11 mouse cellular contexts compared by ENCODE assay signal in genomic region chr11:77835109-77835508, GRCm38 (mm10). TPM values are rescaled to one million over a fixed set of nuclear protein-coding genes. Genes with fewer than 3 reads are reported as not detected.
DNase-seq lines count a peak whose midpoint lies in the region; ATAC-seq and TF ChIP-seq lines count a peak whose summit lies in the region.
"Had no signal": no experiment of that assay in that cellular context is flagged by ENCODE, and none has a peak within 500 bp of the region (broad histone marks: within the 10 kb centered on the region; RNA-seq: fewer than 3 reads in every experiment).

No protein-coding gene starts in this region.

- peaks cover 4% of the 10 kb centered on the region; the same call in 1 of the 2 replicates for H3K9me3 ChIP-seq in hindbrain, embryonic 10.5 days
- H3K9me3 ChIP-seq in hindbrain, embryonic 12.5 days (replicated peaks) = no peaks in the 10 kb centered on the region
- no peaks in the 10 kb centered on the region for H3K9me3 ChIP-seq in lung, embryonic 14.5 days (ENCODE audit: low read depth, low read length)
- peaks cover 3% of the 10 kb centered on the region for H3K9me3 ChIP-seq in CH12.LX (replicated peaks; ENCODE audit: low read length)
- H3K9me3 ChIP-seq: heart, embryonic 13.5 days had no signal

- WGBS in hindbrain, embryonic 10.5 days = 85% methylated on average over 3 of the region's 3 CpGs
- WGBS in hindbrain, embryonic 12.5 days = 84% methylated on average over 3 of the region's 3 CpGs
- WGBS in lung, embryonic 14.5 days = 75% methylated on average over 3 of the region's 3 CpGs

- no peak for DNase-seq in hindbrain, embryonic 10.5 days (ENCODE audit: low spot score)
- DNase-seq in lung, embryonic 14.5 days = no peak
- no peak for DNase-seq in lung, postnatal 25 days (ENCODE audit: low spot score)
- DNase-seq in CH12.LX (ENCODE audit: extremely low read depth) = peak; percentile 15
- no peak for DNase-seq in ovary, postnatal 10 days (ENCODE audit: low spot score)
- no peak for DNase-seq in heart, adult 9 months (ENCODE audit: low spot score in 2 of 2)
- DNase-seq: right cerebral cortex, postnatal 14 days had no signal

- dilution Hi-C loops in CH12.LX (cut with MboI; ENCODE audit: extremely low pct_ligation_motif_present, extremely low pct_unique_long_range_greater_than_20kb, low sequenced_read_pairs) = no loop called here

- peaks cover 83% of the 10 kb centered on the region for H3K36me3 ChIP-seq in hindbrain, embryonic 10.5 days
- peaks cover 56% of the 10 kb centered on the region for H3K36me3 ChIP-seq in hindbrain, embryonic 12.5 days
- peaks cover 50% of the 10 kb centered on the region for H3K36me3 ChIP-seq in lung, embryonic 14.5 days (ENCODE audit: insufficient read depth)
- H3K36me3 ChIP-seq in CH12.LX (replicated peaks in 1 of 2; ENCODE audit: control insufficient read depth in 1 of 2, insufficient read depth in 1 of 2, low read length in 1 of 2) = peaks cover 12 to 89% of the 10 kb centered on the region in 2 experiments

- 0 out of 2 replicates have a peak, but pooled peaks cover 12% of the 10 kb centered on the region for H3K27me3 ChIP-seq in hindbrain, embryonic 10.5 days (ENCODE audit: insufficient read depth, poor library complexity, severe bottlenecking)
- H3K27me3 ChIP-seq in hindbrain, embryonic 12.5 days = peaks cover 13% of the 10 kb centered on the region; the same call in 1 of the 2 replicates
- H3K27me3 ChIP-seq in lung, embryonic 14.5 days (ENCODE audit: insufficient read depth, low read length) = no peaks in the 10 kb centered on the region
- no peaks in the 10 kb centered on the region for H3K27me3 ChIP-seq in CH12.LX (replicated peaks)
- H3K27me3 ChIP-seq: heart, embryonic 13.5 days had no signal

- in situ Hi-C loops in CH12.LX (cut with MboI; ENCODE audit: low pct_ligation_motif_present, low pct_unique_long_range_greater_than_20kb, low sequenced_read_pairs) = no loop called here

- no peak overlapping the region for H3K9ac ChIP-seq in hindbrain, embryonic 12.5 days
- H3K9ac ChIP-seq in lung, embryonic 14.5 days = no peak overlapping the region
- H3K9ac ChIP-seq in CH12.LX (ENCODE audit: insufficient read depth, low read depth) = no peak overlapping the region

- TF ChIP-seq RAD21 in CH12.LX (IDR thresholded peaks at IDR 0.05; ENCODE audit: low read depth, low read length) = peak; percentile 40

- H3K4me1 ChIP-seq in hindbrain, embryonic 10.5 days (replicated peaks) = peaks cover 30% of the 10 kb centered on the region
- peaks cover 20% of the 10 kb centered on the region for H3K4me1 ChIP-seq in hindbrain, embryonic 12.5 days
- H3K4me1 ChIP-seq in lung, embryonic 14.5 days (ENCODE audit: insufficient read depth) = no peaks in the 10 kb centered on the region
- peaks cover 0 to 11% of the 10 kb centered on the region in 2 experiments; a peak in 1 of 4 replicates for H3K4me1 ChIP-seq in CH12.LX (ENCODE audit: control insufficient read depth in 1 of 2, insufficient read depth in 2 of 2)
- no peaks in the 10 kb centered on the region for H3K4me1 ChIP-seq in bone marrow macrophage, adult 2 months (ENCODE audit: control insufficient read depth, insufficient read depth, low read length)

- ATAC-seq in hindbrain, embryonic 12.5 days (ENCODE audit: low FRiP score) = no peak
- ATAC-seq in lung, embryonic 14.5 days (ENCODE audit: insufficient read depth) = no peak

- no peaks in the 10 kb centered on the region for H3K79me2 ChIP-seq in CH12.LX (replicated peaks; ENCODE audit: control insufficient read depth, extremely low read depth, insufficient read depth, poor library complexity, severe bottlenecking)

- TF ChIP-seq EP300 in CH12.LX (IDR thresholded peaks at IDR 0.05; ENCODE audit: low read length) = no peak

- TF ChIP-seq CTCF in lung, embryonic 14.5 days (IDR thresholded peaks at IDR 0.05; ENCODE audit: low read depth) = peak; percentile 53; the same call in 1 of the 2 replicates
- TF ChIP-seq CTCF in CH12.LX (conservative IDR thresholded peaks at IDR 0.05 in 1 of 2, IDR thresholded peaks at IDR 0.05 in 1 of 2; ENCODE audit: low read depth in 2 of 2, low read length in 2 of 2) = peak; percentile 16 to 54; a peak in 2 of 4 replicates
- TF ChIP-seq CTCF in bone marrow macrophage, adult 2 months (IDR thresholded peaks at IDR 0.05; ENCODE audit: low read depth, low read length) = peak; percentile 29; the same call in 1 of the 2 replicates

- H3K27ac ChIP-seq in hindbrain, embryonic 10.5 days = 0 out of 2 replicates have a peak overlapping the region, but pooled peaks have one; percentile 23
- H3K27ac ChIP-seq in hindbrain, embryonic 12.5 days = no peak overlapping the region
- no peak overlapping the region for H3K27ac ChIP-seq in lung, embryonic 14.5 days (ENCODE audit: low read depth)
- H3K27ac ChIP-seq in CH12.LX (ENCODE audit: insufficient read depth, low read depth) = no peak overlapping the region
- H3K27ac ChIP-seq in bone marrow macrophage, adult 2 months (ENCODE audit: insufficient read depth, low read depth, low read length) = no peak overlapping the region

- H3K4me2 ChIP-seq in hindbrain, embryonic 12.5 days (replicated peaks) = no peak overlapping the region
- no peak overlapping the region for H3K4me2 ChIP-seq in lung, embryonic 14.5 days
- no peak overlapping the region for H3K4me2 ChIP-seq in CH12.LX (ENCODE audit: insufficient read depth, low read depth, poor library complexity, severe bottlenecking)
- H3K4me2 ChIP-seq: heart, embryonic 13.5 days had no signal

- no peak for TF ChIP-seq POLR2A in CH12.LX (IDR thresholded peaks at IDR 0.05; ENCODE audit: low read depth, low read length)
- TF ChIP-seq POLR2A in bone marrow macrophage, adult 2 months (IDR thresholded peaks at IDR 0.05; ENCODE audit: borderline replicate concordance, low read depth, low read length) = no peak

- H3K4me3 ChIP-seq in hindbrain, embryonic 10.5 days = no peak overlapping the region
- H3K4me3 ChIP-seq in hindbrain, embryonic 12.5 days = no peak overlapping the region
- H3K4me3 ChIP-seq in lung, embryonic 14.5 days (ENCODE audit: low read depth, low read length) = no peak overlapping the region
- no peak overlapping the region for H3K4me3 ChIP-seq in CH12.LX (replicated peaks in 1 of 3; ENCODE audit: low read depth in 2 of 3, low read length in 2 of 3, poor library complexity in 1 of 3)
- H3K4me3 ChIP-seq in bone marrow macrophage, adult 2 months (ENCODE audit: insufficient read depth, low read length) = no peak overlapping the region
- H3K4me3 ChIP-seq: heart, embryonic 13.5 days had no signal

TF ChIP-seq in CH12.LX, 34 proteins besides CTCF, POLR2A, EP300 and RAD21:
- TF ChIP-seq SMC3 (IDR thresholded peaks at IDR 0.05; ENCODE audit: low read depth, low read length) (peak; percentile 52), GABPA (IDR thresholded peaks at IDR 0.05; ENCODE audit: insufficient replicate concordance, low read depth, low read length) (no peak), MAFK (IDR thresholded peaks at IDR 0.05; ENCODE audit: insufficient replicate concordance, low read length) (no peak)

RNA-seq across cellular contexts. Expression of gene Gm10277, which starts 47.6 kb away (rescaled TPM):
- polyA plus RNA-seq in hindbrain, embryonic 10.5 days (2016; fragmentation: Nextera tagmentation; extraction: Ambion mirVana) = 1.5 and 2.0 TPM in 2 replicates
- polyA plus RNA-seq in hindbrain, embryonic 12.5 days (2016; fragmentation: Nextera tagmentation; extraction: Ambion mirVana) = 2.7 and 2.9 TPM in 2 replicates
- polyA plus RNA-seq in lung, embryonic 14.5 days (2014; fragmentation: Nextera tagmentation; extraction: Ambion mirVana) = 1.1 and 1.5 TPM in 2 replicates
- total RNA-seq in CH12.LX (2012; rRNA removed) (0.08 TPM in 1 of 2 replicates, not detected in the other), CH12.LX (2014; rRNA removed) (not detected in 2 replicates)
- 0.10 and 0.11 TPM in 2 replicates for polyA plus RNA-seq in CH12.LX (2012; ENCODE audit: insufficient read length, low read depth)
- polyA plus RNA-seq in bone marrow macrophage, adult 2 months (2012; ENCODE audit: insufficient read depth, insufficient read length, missing spikeins) = not detected in 2 replicates
- total RNA-seq: gastrocnemius, adult 18-20 months had no signal

RNA-seq across cellular contexts. Expression of gene Pipox, which starts 58.8 kb away (rescaled TPM):
- 7.3 and 13.1 TPM in 2 replicates for polyA plus RNA-seq in hindbrain, embryonic 10.5 days (2016; fragmentation: Nextera tagmentation; extraction: Ambion mirVana)
- 5.0 and 7.1 TPM in 2 replicates for polyA plus RNA-seq in hindbrain, embryonic 12.5 days (2016; fragmentation: Nextera tagmentation; extraction: Ambion mirVana)
- 0.88 and 1.6 TPM in 2 replicates for polyA plus RNA-seq in lung, embryonic 14.5 days (2014; fragmentation: Nextera tagmentation; extraction: Ambion mirVana)
- 0.13 TPM in 1 of 2 replicates, not detected in the other for total RNA-seq in CH12.LX (2012; rRNA removed)
- total RNA-seq in CH12.LX (2014; rRNA removed) = 0.15 and 0.21 TPM in 2 replicates
- 0.36 and 0.37 TPM in 2 replicates for polyA plus RNA-seq in CH12.LX (2012; ENCODE audit: insufficient read length, low read depth)
- polyA plus RNA-seq in bone marrow macrophage, adult 2 months (2012; ENCODE audit: insufficient read depth, insufficient read length, missing spikeins) = not detected in 2 replicates
- total RNA-seq: gastrocnemius, adult 18-20 months had no signal
